Mouse (Mus musculus): ENCODE results near the gene Olfr1394. TPM values are rescaled to one million over a fixed set of nuclear protein-coding genes. Genes with fewer than 3 reads are reported as not detected.
"Not testable (repeated sequence)": the region's sequence is repeated elsewhere in the genome, so short reads cannot be mapped to it uniquely, and the experiment has no call there.

Olfr1394 gene
- total RNA-seq, 2 experiments from 2014 or later, result not detected

- ATAC-seq (replicated peaks; ENCODE audit: poor library complexity), result no peak
Measured at GRCm38 (mm10) chr11:49187701-49188100, 33.5 kb downstream of the Olfr1394 start.

GRCm38 (mm10) chr11:49189737-49190136 lies 35.6 kb downstream of the Olfr1394 start:
- ATAC-seq (replicated peaks; ENCODE audit: poor library complexity), result peak; percentile 92

- no peak for ATAC-seq (replicated peaks; ENCODE audit: poor library complexity)
Measured at GRCm38 (mm10) chr11:49191083-49191482, 36.9 kb downstream of the Olfr1394 start.

GRCm38 (mm10) chr11:49194771-49195170 lies 40.6 kb downstream of the Olfr1394 start:
- ATAC-seq (replicated peaks; ENCODE audit: poor library complexity), result not testable (repeated sequence)

GRCm38 (mm10) chr11:49195819-49196322 lies 41.7 kb downstream of the Olfr1394 start:
- peak; percentile 63 for ATAC-seq (replicated peaks; ENCODE audit: poor library complexity)

- no peak for ATAC-seq (replicated peaks; ENCODE audit: poor library complexity)
Measured at GRCm38 (mm10) chr11:49200666-49201065, 46.5 kb downstream of the Olfr1394 start.

GRCm38 (mm10) chr11:49201142-49201541 lies 47.0 kb downstream of the Olfr1394 start:
- no peak for ATAC-seq (replicated peaks; ENCODE audit: poor library complexity)

GRCm38 (mm10) chr11:49202071-49202470 lies 47.9 kb downstream of the Olfr1394 start:
- ATAC-seq (replicated peaks; ENCODE audit: poor library complexity), result no peak

- peak; percentile 32 for ATAC-seq (replicated peaks; ENCODE audit: poor library complexity)
Measured at GRCm38 (mm10) chr11:49202523-49203061, 48.4 kb downstream of the Olfr1394 start.

GRCm38 (mm10) chr11:49203129-49203768 lies 49.1 kb downstream of the Olfr1394 start, which contains the start of gene Zfp62:
Gene Zfp62 (plus strand): TSS chr11:49203292.
- ATAC-seq (replicated peaks; ENCODE audit: poor library complexity), result peak; percentile 75

- peak; percentile 40 for ATAC-seq (replicated peaks; ENCODE audit: poor library complexity)
Measured at GRCm38 (mm10) chr11:49203771-49204497, 49.8 kb downstream of the Olfr1394 start.

GRCm38 (mm10) chr11:49205080-49205590 lies 51.0 kb downstream of the Olfr1394 start:
- no peak for ATAC-seq (replicated peaks; ENCODE audit: poor library complexity)

GRCm38 (mm10) chr11:49207495-49207894 lies 53.3 kb downstream of the Olfr1394 start:
- ATAC-seq (replicated peaks; ENCODE audit: poor library complexity), result no peak

Other genes starting within 250 kb of the Olfr1394 start
- 22.6 and 31.0 TPM in 2 replicates for gene Psme2b, start 208.2 kb upstream of the Olfr1394 start, total RNA-seq (2015)
- gene Psme2b, start 208.2 kb upstream of the Olfr1394 start, total RNA-seq (2017), result 25.4 and 31.7 TPM in 2 replicates
- gene Olfr56, start 175.5 kb upstream of the Olfr1394 start, total RNA-seq (2015), result 0.64 and 0.94 TPM in 2 replicates
- gene Olfr56, start 175.5 kb upstream of the Olfr1394 start, total RNA-seq (2017), result 1.3 and 1.9 TPM in 2 replicates
- 13.7 and 14.1 TPM in 2 replicates for gene 9930111J21Rik1, start 175.0 kb upstream of the Olfr1394 start, total RNA-seq (2015)
- gene 9930111J21Rik1, start 175.0 kb upstream of the Olfr1394 start, total RNA-seq (2017), result 7.6 and 8.2 TPM in 2 replicates
- 0.07 and 0.54 TPM in 2 replicates for gene Gm12185, start 162.2 kb upstream of the Olfr1394 start, total RNA-seq (2015)
- 1.5 and 4.9 TPM in 2 replicates for gene Gm12185, start 162.2 kb upstream of the Olfr1394 start, total RNA-seq (2017)
- 2.6 and 5.0 TPM in 2 replicates for gene Tgtp1, start 160.2 kb upstream of the Olfr1394 start, total RNA-seq (2015)
- 3.0 and 7.8 TPM in 2 replicates for gene Tgtp1, start 160.2 kb upstream of the Olfr1394 start, total RNA-seq (2017)
- 26.0 and 37.5 TPM in 2 replicates for gene 9930111J21Rik2, start 103.1 kb upstream of the Olfr1394 start, total RNA-seq (2015)
- 25.2 and 29.4 TPM in 2 replicates for gene 9930111J21Rik2, start 103.1 kb upstream of the Olfr1394 start, total RNA-seq (2017)
- gene Tgtp2, start 90.2 kb upstream of the Olfr1394 start, total RNA-seq (2015), result 16.8 and 24.5 TPM in 2 replicates
- gene Tgtp2, start 90.2 kb upstream of the Olfr1394 start, total RNA-seq (2017), result 56.3 and 82.0 TPM in 2 replicates
- gene Ifi47, start 77.8 kb upstream of the Olfr1394 start, total RNA-seq (2015), result 129 and 147 TPM in 2 replicates
- gene Ifi47, start 77.8 kb upstream of the Olfr1394 start, total RNA-seq (2017), result 54.3 and 57.2 TPM in 2 replicates
- not detected in 2 replicates for gene Olfr1396, start 39.5 kb upstream of the Olfr1394 start, total RNA-seq (2015)
- not detected in 2 replicates for gene Olfr1396, start 39.5 kb upstream of the Olfr1394 start, total RNA-seq (2017)
- not detected in 2 replicates for gene Olfr1395, start 12.1 kb upstream of the Olfr1394 start, total RNA-seq (2015)
- not detected in 2 replicates for gene Olfr1395, start 12.1 kb upstream of the Olfr1394 start, total RNA-seq (2017)
- gene Btnl9, start 32.8 kb downstream of the Olfr1394 start, total RNA-seq (2015), result 3.8 and 7.1 TPM in 2 replicates
- gene Btnl9, start 32.8 kb downstream of the Olfr1394 start, total RNA-seq (2017), result 7.5 and 13.9 TPM in 2 replicates
- 59.9 and 71.0 TPM in 2 replicates for gene Zfp62, start 48.9 kb downstream of the Olfr1394 start, total RNA-seq (2015)
- gene Zfp62, start 48.9 kb downstream of the Olfr1394 start, total RNA-seq (2017), result 78.4 and 133 TPM in 2 replicates
- 36.3 and 40.9 TPM in 2 replicates for gene Mgat1, start 89.8 kb downstream of the Olfr1394 start, total RNA-seq (2015)
- 54.2 and 61.9 TPM in 2 replicates for gene Mgat1, start 89.8 kb downstream of the Olfr1394 start, total RNA-seq (2017)
- gene Olfr1393, start 123.9 kb downstream of the Olfr1394 start, total RNA-seq (2015), result 0.05 TPM in 2 replicates
- gene Olfr1393, start 123.9 kb downstream of the Olfr1394 start, total RNA-seq (2017), result not detected in 2 replicates
- not detected in 2 replicates for gene Olfr1392, start 130.9 kb downstream of the Olfr1394 start, total RNA-seq (2015)
- gene Olfr1392, start 130.9 kb downstream of the Olfr1394 start, total RNA-seq (2017), result not detected in 2 replicates
- not detected in 2 replicates for gene Olfr10, start 150.4 kb downstream of the Olfr1394 start, total RNA-seq (2015)
- gene Olfr10, start 150.4 kb downstream of the Olfr1394 start, total RNA-seq (2017), result not detected in 2 replicates
- not detected in 2 replicates for gene Olfr1391, start 168.4 kb downstream of the Olfr1394 start, total RNA-seq (2015)
- gene Olfr1391, start 168.4 kb downstream of the Olfr1394 start, total RNA-seq (2017), result not detected in 2 replicates
- not detected in 2 replicates for gene Olfr1390, start 180.8 kb downstream of the Olfr1394 start, total RNA-seq (2015)
- not detected in 2 replicates for gene Olfr1390, start 180.8 kb downstream of the Olfr1394 start, total RNA-seq (2017)

Data from megakaryocyte progenitor cell, adult 5-6 weeks (primary cell).